Mouse (Mus musculus) gastrocnemius, postnatal 25 days (tissue): ENCODE data around the gene Sumo1. TPM values are rescaled to one million over a fixed set of nuclear protein-coding genes. Genes with fewer than 3 reads are reported as not detected.

Experiments
- DNase-seq: peaks from one replicate; pipeline ENCODE4 v3.0.0; 2022
- total RNA-seq, 2 experiments: library from RNA; stranded (reverse); gene quantifications; 1 replicate in 1 of 2; 2 replicates in 1 of 2; pipeline ENCODE4 v1.2.3; 2021

The Sumo1 gene
- total RNA-seq, 2 experiments from 2014 or later = 48.0 to 49.4 TPM

DNA sequence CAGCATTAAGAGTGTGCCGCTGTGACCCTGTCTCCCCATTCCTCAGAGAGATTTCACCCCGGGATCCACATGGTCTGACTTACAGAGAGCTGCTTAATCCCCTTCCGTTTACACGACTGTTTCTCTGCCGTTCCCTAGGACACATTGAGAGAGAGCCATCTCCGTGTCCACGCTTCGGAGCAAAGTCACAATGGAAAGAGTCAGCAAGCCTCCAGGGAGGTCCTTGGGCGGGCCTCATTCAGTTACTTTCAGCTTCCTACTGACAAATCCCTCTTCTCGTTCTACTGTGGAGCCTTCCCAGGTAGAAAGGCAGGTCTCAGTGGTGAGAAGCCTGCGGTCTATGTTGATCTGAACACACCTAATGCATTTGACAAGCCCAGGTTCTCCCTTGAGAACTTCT lies 119.6 kb downstream of the Sumo1 start:
- DNase-seq = no peak

DNA sequence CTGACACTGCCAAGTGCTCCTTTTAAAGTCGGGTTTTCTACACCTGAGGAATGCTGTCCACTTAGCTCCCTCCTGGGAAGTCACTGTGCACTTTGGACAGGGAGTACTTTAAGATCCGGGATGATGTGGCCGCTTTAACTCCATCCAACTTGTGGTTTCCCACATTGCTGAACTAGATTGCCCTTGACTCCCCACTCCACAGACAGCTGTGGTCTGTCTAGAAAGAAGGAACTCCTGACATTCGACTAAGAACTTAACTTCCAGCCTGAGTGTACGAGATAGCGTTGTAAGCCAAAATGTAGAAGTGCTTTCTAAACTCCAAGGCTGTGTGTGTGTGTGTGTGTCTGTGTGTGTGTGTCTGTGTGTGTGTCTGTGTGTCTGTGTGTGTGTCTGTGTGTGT lies 120.4 kb downstream of the Sumo1 start:
- DNase-seq = no peak

DNA sequence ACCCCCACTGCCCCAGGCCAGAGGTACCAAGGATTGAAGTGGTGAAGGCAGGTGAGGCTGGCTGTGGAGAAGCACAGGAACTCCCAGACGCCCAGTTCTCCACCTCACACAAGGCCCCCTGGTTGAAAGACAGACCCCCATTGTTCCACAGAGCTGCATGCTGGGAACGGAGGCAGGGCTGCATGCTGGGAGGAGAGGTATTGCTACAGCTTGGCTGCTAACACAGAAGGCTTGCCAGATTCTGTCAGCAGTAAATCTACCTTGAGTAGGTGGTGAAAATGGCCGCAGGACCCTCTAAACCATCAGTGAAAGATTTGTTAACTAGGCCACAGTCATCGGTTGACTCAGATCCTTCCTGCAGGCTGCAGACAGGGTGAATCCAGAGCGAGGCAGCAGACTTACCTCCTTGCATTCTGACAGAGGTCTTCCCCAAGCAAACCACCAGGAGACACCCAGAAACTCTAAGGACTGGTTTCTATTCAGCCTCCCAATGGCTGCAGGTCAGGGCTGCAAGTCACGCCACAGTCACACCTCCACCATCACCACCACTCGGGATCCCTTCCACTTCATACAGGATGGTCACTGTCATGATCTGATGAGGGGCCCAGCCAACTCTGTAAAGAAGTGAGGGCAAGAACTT lies 121.5 kb downstream of the Sumo1 start:
- DNase-seq = no peak

DNA sequence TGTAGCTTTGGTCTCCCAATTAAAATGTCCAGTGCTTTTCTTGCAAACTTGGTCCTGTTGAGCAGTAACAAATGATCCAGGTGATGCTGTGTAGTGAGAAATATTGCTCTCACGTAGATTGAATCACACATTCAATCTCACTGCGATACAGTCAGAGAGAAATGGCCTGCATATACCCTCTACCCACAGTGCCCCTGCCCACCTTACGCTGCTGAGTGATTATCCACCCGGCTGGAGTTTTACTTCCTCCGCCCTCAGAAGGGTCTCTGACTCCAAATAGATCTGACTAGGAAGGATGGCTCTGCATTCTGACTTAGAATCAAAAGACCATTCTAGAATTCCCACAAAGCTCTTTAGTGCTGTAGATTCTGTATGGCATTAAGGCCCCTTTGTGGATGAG lies 122.1 kb downstream of the Sumo1 start:
- no peak for DNase-seq

DNA sequence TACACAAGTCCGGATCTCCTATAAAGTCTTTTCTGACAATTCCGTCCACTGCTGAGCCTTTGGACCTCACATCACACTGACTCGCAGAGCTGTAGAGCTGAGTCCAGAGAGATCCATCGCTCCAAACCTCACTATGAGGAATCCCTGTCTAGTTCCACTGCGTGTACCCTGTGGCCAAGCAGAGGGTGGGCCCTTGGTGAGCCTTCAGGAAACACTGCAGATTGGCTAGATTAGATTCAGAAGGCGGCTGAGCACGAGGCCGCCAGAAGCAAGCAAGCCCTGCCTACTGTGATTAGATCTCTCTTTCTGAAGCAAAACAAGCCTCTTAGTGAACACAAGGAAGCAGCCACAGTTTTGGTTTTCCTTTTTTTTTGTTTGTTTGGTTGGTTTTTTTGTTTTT lies 126.7 kb downstream of the Sumo1 start:
- no peak for DNase-seq

DNA sequence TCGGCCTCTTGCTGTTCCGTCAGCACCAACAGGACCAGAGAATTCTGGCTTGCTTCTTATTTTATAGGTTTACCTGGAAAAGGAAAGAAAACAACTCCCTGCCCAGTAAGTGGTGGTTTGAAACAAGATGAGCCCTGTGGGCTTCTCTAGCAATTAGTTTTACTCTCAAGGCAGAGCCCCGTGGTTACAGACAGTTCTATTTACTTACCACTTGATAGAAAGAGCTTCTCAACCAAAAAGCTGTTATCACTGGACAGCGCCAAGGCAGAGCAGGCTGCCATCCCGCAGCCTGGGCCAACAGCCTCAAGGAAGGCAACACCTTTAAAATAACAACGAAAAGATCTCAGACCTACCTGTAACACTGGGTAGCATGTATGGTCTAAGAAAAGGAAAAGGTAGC lies 128.4 kb downstream of the Sumo1 start:
- no peak for DNase-seq

DNA sequence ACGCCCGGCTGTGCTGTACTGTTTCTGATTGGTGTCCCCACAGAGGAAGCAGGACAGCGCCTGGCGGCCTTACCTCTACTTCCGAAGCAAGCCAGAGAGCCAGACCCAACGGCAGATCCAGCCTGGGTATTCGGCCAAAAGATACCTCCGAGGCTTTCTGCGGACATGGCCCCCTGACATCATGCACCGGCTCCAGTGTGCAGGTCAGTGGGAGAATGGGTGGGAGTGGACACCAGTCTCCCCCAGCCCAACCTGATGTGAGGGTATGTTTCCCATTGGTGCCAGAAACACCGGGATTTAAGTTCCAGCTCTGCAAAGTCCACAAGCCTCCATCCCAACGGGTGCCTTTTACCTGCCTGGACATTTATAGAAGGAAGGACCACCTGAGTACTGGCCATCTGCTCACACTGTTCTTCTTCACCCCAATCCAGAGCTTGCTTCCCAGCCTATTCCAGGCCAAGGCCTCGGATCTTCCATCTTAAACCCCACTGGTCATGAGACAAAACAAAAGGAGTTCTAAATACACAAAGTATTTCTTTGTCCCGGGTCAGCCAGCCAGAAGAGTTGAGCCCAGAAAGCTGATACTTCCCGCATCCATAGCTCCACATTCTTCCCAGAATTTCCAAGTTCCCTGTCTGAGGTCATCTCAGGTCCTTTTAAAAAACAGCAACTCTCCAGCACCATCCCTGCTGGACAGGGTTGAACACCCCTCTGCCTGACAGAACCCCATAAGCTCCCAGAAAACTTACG lies 129.2 kb downstream of the Sumo1 start:
- no peak for DNase-seq

DNA sequence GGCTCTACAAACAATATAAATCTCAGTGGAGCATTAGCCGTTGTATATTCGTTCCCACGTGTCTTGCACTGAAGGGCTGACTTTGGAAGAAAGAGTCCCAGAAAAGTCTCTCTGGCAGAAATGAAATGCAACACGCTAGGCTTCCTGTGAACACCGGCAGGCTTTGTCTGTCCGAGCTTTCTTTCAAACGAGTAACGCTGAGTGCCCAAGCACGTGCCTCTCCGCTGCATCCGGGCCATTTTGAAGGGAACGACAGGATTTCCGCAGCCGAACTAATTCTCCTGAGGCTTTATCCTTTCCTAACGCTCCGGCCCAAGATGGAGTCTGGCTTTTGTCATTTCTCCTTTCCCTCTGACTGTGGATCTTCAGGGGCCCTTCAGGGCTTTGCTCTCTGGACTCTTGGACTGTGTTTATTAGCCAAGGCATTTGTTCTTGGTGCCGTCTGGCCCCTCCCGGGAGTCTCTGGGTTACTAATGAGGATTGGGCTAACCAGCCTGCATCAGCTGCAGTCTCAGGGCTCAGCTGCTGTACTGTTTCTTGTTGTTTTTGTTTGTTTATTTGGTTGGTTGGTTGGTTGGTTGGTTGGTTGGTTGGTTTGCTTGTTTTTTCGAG lies 130.0 kb downstream of the Sumo1 start:
- DNase-seq = no peak

DNA sequence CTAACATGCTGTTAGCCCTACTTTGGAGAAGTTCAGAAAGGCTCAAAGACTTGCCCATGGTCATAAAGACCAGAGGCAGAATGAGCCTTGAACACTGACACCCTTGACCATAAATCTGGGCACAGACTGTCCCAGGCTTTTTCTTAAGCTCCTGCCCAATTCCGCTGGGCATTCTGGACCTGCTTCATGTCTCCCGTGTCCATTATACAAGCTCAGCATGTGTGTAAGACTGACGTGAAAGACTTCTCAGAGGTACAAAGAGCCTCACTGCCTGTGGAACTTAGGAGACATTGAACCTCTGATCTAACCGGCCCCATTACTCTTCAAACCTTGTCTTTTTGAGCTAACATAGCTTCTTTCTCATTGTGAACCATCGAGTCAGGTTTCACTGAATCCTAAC lies 132.3 kb downstream of the Sumo1 start:
- no peak for DNase-seq

Other genes starting within 250 kb of the Sumo1 start
- gene Fzd7, start 188.4 kb downstream of the Sumo1 start, total RNA-seq = 10 to 100 TPM; 17.3 to 24.8 TPM
- gene Gm973, start 154.6 kb downstream of the Sumo1 start, total RNA-seq = under 1 TPM; 0.21 to 0.23 TPM
- 10 to 100 TPM; 17.9 to 22.7 TPM for gene Nop58, start 14.1 kb upstream of the Sumo1 start, total RNA-seq
- 10 to 100 TPM; 35.6 TPM for gene Bmpr2, start 92.6 kb upstream of the Sumo1 start, total RNA-seq
- 1 to 10 TPM; 3.5 to 4.6 TPM for gene Fam117b, start 242.2 kb upstream of the Sumo1 start, total RNA-seq